Mouse (Mus musculus): Measurements from ENCODE around the gene Pde2a.

- TF ChIP-seq POLR2A (IDR thresholded peaks at IDR 0.05; ENCODE audit: low read depth, low read length) (no peak), CTCF (IDR thresholded peaks at IDR 0.05; ENCODE audit: borderline replicate concordance, insufficient read depth, low read length) (no peak)
These were observed 127.8 kb downstream of the Pde2a start for GRCm38 (mm10) chr7:101549266-101549665.
